Mouse (Mus musculus): ENCODE results near the gene Tmbim1. TPM values are rescaled to one million over a fixed set of nuclear protein-coding genes. Genes with fewer than 3 reads are reported as not detected.
A peak's percentile ranks its signal among the peaks of the same experiment; 100 is the strongest.

The Tmbim1 gene
- total RNA-seq, 2 experiments from 2014 or later = 21.5 to 26.4 TPM

DNA sequence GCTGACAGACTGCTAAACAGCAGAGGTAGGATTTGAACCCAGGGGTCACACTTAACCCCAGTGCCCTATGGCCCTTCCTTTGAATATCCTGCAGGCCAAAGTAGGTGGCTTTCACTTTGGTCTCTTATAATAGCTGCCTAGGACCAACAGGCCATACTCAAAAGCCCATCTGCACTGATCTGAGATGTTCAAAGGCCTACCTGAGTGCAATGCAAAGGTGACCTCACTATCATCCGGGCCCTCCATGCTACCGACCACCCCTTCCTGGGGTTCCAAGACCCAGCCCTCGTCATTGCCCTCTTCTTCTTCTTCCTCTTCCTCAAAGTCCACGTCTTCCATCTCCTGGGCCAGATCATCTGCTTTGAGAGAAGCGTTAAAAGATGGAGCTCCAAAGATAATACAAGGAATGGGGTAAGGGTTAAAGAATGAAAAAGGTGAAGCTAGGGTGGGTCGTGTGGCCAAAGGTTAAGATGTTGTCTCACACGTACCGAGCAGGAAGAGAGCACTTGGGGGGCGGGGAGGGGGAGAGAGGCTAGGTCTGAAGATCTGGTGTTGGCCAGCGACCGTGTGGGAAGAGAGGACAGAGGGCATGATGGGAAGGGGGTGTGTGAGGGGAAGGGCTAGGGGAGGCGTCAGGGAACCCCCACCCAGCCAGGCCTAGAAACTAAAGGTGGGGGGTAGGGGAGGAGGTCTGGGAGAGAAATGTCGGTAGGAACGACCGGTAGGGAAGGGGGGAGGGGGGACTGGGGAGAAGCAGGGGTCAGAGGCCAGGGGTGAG is 21.5 kb downstream of the Tmbim1 start:
- intact Hi-C loops (cut with DNase I) = loop anchor here (2.0 to 10.0 kb wide), 3 partner anchors 47 to 301 kb away; partner anchors contain the start of genes Arpc2, Bcs1l and Zfp142
- DNase-seq (ENCODE audit: low spot score in 2 of 2) = peak in 1 of 2 experiments; percentile 41

DNA sequence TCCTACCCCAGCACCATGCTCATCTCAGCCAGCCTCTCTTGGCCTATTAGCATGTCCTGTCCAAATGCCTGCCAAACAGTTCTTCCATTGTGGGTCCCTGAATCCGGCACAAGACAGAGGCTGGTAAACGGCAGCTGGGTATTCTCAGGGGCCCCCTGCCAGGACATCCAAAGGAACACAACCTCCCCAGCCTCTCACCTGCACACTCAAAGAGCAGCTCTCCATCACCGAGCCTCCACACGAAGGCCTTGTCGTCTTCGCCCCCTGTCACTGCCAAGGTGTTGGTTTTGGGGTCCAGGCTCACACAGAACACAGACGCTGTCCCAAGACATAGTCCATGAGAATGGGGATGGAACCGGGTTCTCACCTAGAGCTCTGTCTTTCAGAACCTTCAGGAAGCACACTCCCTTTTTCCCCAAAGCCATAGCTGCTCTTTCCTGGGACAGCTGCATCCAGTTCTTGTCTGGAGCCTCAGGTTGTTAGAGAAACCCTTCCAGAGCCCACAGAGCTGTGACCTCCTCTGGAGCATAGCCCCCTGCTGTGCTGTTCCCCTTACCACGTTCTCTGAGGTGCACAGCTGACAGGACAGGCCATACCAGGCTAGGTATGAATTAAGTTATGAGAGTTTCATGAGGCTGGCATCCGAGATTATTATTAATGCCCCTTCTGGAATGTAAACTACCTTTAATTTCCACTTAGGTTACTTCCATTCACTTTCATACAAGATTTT is 22.4 kb downstream of the Tmbim1 start:
- DNase-seq (ENCODE audit: low spot score in 2 of 2) = no peak
- intact Hi-C loops (cut with DNase I) = loop anchor here (10.0 kb wide), 2 partner anchors 172 to 302 kb away; partner anchors contain the start of genes Bcs1l and Zfp142

DNA sequence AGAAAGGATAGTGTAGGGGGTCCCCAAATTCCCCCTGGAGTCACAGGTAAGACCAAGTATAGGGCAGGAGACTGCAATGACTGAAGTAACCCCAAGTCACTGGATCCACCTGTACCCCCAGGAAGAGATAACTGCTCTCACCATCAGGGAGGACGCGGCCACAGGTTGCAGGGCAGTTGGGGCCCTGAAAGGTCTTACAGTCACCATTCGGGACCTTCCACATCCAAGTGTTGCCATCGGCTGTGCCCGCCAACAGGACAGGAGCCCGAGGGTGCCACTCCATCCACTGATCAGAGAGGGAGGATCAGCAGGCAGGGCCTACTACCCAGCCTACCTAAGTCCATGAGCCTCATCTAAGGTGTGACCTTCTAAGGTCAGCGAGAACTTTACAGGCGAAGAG is 23.5 kb downstream of the Tmbim1 start:
- intact Hi-C loops (cut with DNase I) = loop anchor here (10.0 kb wide), 2 partner anchors 173 to 303 kb away; partner anchors contain the start of genes Bcs1l and Zfp142
- no peak for DNase-seq (ENCODE audit: low spot score in 2 of 2)

DNA sequence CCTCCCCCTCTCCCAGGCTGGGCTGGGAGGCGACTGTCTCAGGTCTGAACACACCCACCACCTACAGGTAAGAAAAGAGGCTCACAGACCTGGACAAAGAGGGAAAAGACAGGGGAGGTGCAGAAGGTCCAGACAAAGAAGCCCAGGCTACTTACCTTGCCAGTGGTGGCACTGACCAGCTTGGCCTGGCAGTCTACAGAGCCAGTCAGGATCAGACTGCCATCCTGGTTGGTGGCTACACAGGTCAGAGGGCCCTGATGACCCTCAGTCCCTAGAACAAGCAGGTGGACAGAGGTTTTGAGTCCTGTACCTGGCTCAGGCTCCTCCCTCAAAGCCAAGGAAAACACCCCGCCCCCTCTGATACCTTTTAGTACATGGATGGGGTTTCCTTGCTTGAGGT is 24.1 kb downstream of the Tmbim1 start:
- intact Hi-C loops (cut with DNase I) = loop anchor here (10.0 kb wide), 2 partner anchors 173 to 303 kb away; partner anchors contain the start of genes Bcs1l and Zfp142
- DNase-seq (ENCODE audit: low spot score in 2 of 2) = no peak

DNA sequence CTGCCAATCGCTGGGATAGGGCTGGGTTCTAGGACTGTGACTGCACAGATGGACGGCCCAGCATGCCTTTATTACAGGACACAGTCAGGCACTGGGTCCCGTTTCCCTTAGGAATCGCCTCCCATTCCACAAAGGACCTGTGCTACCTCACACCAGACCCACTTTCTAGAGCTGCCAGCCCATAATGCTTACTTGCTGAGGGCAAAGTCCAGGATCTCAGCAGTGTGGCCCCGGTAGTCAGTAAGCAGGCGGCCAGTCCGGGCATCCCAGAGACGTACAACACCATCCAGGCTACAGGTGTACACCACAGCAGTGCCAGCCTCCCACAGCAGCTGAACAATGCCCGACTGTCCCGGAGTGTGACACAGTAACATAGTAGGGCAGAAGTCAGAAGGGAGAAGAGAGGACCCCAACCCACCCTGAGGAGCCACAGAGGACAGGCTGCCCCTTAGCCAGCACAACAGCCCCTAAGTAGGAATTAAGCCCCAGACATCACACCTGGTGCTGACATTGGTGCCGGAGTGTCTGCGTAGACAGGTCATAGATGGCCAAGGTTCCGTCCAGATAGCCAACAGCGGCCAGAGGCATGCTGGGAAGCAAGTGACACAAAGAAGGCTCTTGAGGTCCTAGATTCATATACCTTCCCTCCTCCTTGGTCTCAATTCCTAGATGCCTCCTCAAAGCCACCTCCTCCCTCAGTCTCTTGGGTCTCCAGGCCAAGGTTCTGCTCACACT is 24.7 kb downstream of the Tmbim1 start:
- DNase-seq (ENCODE audit: low spot score in 2 of 2) = no peak
- intact Hi-C loops (cut with DNase I) = loop anchor here (10.0 kb wide), 2 partner anchors 174 to 304 kb away; partner anchors contain the start of genes Bcs1l and Zfp142

DNA sequence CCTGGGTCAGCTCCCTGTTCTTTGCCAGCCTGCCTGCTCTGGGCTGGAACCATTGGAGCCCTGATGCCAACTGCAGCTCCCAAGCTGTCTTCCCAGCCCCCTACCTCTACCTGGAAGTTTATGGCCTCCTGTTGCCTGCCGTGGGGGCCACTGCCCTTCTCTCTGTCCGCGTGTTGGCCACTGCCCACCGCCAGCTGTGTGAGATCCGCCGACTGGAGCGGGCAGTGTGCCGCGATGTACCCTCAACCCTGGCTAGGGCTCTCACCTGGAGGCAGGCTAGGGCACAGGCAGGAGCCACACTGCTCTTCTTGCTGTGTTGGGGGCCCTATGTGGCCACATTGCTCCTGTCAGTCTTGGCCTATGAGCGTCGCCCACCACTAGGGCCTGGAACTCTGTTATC is 26.4 kb downstream of the Tmbim1 start:
- DNase-seq (ENCODE audit: low spot score in 2 of 2) = no peak
- intact Hi-C loops (cut with DNase I) = no loop called here

- DNase-seq (ENCODE audit: low spot score in 2 of 2) = no peak
These were observed 26.9 kb downstream of the Tmbim1 start, which contains the start of gene Gpbar1 for GRCm38 (mm10) chr1:74278538-74278937. TSS of gene Gpbar1 (plus strand) at chr1:74278550.

GRCm38 (mm10) chr1:74277883-74278537 is 27.4 kb downstream of the Tmbim1 start:
- DNase-seq (ENCODE audit: low spot score in 2 of 2) = no peak
- intact Hi-C loops (cut with DNase I) = no loop called here

More at GRCm38 (mm10) chr1:74278538-74278937, 26.9 kb downstream of the Tmbim1 start, which contains the start of gene Gpbar1:
- intact Hi-C loops (cut with DNase I) = no loop called here

DNA sequence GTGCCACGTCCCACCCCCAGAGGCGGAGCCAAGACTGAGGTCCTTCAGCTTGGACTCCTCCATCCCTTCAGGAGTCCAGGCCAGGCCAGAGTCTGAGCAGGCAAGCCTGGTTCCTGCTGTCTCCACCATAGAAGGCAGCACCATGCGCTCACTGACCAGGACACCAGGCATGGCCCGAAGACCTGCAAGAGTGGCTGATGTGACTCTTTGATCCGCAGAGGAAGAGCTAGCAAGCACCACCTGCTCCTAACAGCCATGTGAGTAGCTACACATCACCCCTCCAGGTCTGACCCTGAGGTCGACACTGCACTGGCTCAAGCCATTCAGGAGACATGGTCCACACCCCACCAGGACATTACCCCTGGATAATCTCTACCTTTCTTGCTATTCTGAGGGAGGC is 28.4 kb downstream of the Tmbim1 start:
- intact Hi-C loops (cut with DNase I) = no loop called here
- no peak for DNase-seq (ENCODE audit: low spot score in 2 of 2)

GRCm38 (mm10) chr1:74275015-74275414 is 30.4 kb downstream of the Tmbim1 start:
- DNase-seq (ENCODE audit: low spot score in 2 of 2) = no peak
- intact Hi-C loops (cut with DNase I) = no loop called here

DNA sequence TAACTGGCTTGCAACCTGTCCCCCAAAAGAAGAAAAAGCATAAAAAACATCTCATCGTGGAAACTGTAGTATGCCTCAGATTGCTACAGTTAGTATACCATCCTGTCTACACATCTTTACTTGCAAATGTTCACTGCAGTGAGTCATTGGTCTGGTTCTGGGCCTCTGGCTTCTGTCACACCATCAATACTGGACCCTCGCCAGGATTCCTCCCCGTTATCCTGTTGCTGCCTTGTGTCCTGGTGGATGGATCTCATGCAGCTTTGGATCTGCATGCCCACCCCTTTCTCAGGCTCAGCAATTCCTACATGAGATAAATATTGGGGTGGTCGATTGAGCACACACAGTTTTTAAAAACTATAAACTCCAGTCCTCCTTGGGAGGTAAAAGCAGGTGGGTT is 33.8 kb downstream of the Tmbim1 start:
- no peak for DNase-seq (ENCODE audit: low spot score in 2 of 2)
- intact Hi-C loops (cut with DNase I) = no loop called here

- intact Hi-C loops (cut with DNase I) = no loop called here
- DNase-seq (ENCODE audit: low spot score in 2 of 2) = no peak
These were observed 36.7 kb downstream of the Tmbim1 start for GRCm38 (mm10) chr1:74268750-74269149.

DNA sequence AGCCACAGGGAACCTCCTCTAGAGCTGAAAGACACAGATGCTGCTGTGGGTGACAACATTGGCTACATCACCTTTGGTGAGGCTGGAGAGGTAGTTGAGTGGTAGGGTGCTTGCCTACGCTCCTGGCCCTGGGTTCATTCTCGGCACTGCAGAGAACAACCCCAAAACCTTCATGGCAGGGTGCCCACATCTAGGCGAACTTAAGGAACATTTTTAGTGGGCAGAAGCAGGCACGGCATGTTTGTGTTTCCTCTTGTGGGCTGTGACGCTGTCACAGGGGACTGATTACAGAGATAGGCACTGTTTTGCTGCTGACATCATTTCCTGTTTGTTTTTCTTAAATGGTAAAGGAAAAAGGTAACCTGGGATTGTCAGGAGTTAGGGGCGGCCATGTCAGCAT is 42.9 kb downstream of the Tmbim1 start:
- no peak for DNase-seq (ENCODE audit: low spot score in 2 of 2)
- intact Hi-C loops (cut with DNase I) = loop anchor here (5.0 kb wide), 1 partner anchor 55 kb away; no protein-coding TSS in a partner anchor

DNA sequence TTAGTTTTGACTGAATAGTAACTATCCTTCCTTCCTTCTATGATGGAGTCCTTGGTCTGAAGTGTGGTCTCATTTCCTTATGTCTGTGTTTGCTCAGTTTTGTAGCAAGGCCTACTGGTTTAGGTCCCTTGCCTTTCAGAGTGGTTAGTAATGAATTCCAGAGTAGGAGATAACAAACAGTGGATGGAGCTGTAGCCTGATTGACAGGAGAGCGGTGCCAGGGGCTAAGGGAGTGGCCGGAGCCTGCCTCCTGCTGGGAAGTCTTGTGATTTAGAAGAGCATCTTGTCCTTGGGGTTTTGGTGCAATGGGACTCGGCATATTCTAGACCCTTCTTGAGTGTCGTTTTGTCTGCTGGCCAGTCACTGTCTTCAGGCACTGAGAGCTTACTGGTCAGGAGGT is 48.6 kb downstream of the Tmbim1 start:
- intact Hi-C loops (cut with DNase I) = no loop called here
- no peak for DNase-seq (ENCODE audit: low spot score in 2 of 2)

- intact Hi-C loops (cut with DNase I) = no loop called here
- no peak for DNase-seq (ENCODE audit: low spot score in 2 of 2)
These were observed 49.6 kb downstream of the Tmbim1 start for GRCm38 (mm10) chr1:74255704-74256345.

- DNase-seq (ENCODE audit: low spot score in 2 of 2) = no peak
- intact Hi-C loops (cut with DNase I) = no loop called here
These were observed 55.3 kb downstream of the Tmbim1 start for GRCm38 (mm10) chr1:74250096-74250495.

DNA sequence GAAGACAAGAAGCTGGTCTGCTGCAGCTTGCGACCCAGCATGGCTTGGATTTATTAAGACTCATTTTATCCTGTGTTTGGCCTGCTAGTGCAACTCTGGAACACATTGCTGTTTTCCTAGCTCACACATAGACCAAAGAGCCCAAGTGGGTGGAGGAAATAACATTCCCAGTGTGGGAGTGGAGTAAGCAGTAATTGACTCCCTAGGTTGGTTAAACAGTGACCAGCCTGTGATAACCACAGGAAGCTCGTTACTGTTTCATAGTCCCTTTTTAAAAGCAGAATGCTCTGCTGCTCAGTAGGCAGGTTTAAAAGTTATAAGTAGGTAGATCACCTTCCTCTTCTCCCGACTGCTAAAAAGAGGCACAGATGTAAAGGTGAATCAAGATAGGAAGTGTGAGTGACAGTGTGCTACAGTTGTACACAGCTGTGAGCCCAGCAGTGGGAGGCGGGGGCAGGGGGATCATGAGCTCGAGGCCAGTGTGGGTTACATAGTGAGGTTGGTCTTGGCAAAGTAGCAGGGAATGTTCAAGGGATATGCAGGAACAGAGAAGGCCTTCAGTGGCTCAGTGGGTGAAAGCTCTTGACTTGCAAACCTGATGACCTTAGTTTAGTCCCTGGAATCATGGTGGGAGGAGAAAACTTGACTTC is 56.0 kb downstream of the Tmbim1 start:
- no peak for DNase-seq (ENCODE audit: low spot score in 2 of 2)
- intact Hi-C loops (cut with DNase I) = no loop called here

DNA sequence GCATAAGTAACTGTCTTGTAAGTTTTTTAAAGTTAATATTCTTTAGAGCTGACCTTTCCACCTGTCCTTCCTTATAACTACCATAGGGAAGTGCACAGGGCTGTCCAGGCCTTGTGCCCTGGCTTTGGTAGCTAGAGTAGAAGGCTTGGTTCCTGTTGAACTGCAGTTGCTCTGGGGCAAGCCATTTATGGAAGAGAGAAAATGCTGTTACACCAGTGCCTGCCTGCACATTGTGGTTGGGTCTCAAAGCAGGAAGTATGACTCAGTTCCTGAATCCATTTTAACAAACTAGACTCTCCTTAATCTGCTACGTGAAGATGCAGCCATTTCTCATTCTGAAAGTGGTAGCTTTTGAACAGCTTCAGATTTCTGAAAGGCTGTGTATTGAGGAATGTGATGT is 56.6 kb downstream of the Tmbim1 start:
- intact Hi-C loops (cut with DNase I) = no loop called here

More for the DNA sequence above, 56.6 kb downstream of the Tmbim1 start:
- DNase-seq (ENCODE audit: low spot score in 2 of 2) = no peak

Measured in left cerebral cortex, postnatal 36 days (tissue).